ENCODE assay signal across 12 mouse cellular contexts in the genomic region with DNA sequence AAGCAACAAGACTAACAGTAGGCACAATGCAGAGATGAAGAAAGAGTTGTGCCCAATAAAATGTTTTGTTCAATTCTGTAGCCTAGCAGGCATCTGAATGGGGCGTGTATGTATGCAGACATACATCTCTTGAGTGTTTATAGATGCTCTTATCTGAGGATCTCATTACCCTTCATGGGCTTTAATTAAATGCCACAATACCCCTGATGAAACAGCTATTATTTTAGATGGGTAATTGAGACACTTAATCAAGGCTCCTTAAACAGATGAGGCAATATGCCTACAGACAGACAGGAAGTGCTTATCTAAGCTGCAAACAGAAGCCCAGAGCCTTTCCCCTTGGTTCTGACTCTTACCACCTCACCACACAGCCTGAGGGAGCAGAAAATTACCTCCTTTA.
"Had no signal": no experiment of that assay in that cellular context is flagged by ENCODE, and none has a peak within 500 bp of the region (broad histone marks: within the 10 kb centered on the region; RNA-seq: fewer than 3 reads in every experiment).

No protein-coding gene starts in this region.

- H3K4me3 ChIP-seq: limb, embryonic 15.5 days; liver, embryonic 12.5 days; lung, embryonic 15.5 days; midbrain, embryonic 13.5 days had no signal

- H3K27me3 ChIP-seq: limb, embryonic 15.5 days; liver, embryonic 12.5 days; lung, embryonic 15.5 days; midbrain, embryonic 13.5 days had no signal

- H3K4me1 ChIP-seq: liver, embryonic 12.5 days; midbrain, embryonic 13.5 days had no signal

- DNase-seq: kidney, adult 8-10 months; kidney, postnatal 36 days; layer of hippocampus, adult 9-11 months; layer of hippocampus, postnatal 36 days; thymus, adult 18-20 months; thymus, postnatal 14 days had no signal

- H3K36me3 ChIP-seq: limb, embryonic 15.5 days; liver, embryonic 12.5 days; lung, embryonic 15.5 days; midbrain, embryonic 13.5 days had no signal

- H3K27ac ChIP-seq: limb, embryonic 15.5 days; liver, embryonic 12.5 days; midbrain, embryonic 13.5 days; stomach, postnatal 0 days had no signal

- ATAC-seq: intestine, embryonic 16.5 days; liver, embryonic 12.5 days; midbrain, embryonic 13.5 days had no signal

- H3K4me2 ChIP-seq: limb, embryonic 15.5 days; liver, embryonic 12.5 days; lung, embryonic 15.5 days; midbrain, embryonic 13.5 days had no signal

- H3K9ac ChIP-seq: limb, embryonic 15.5 days; liver, embryonic 12.5 days; lung, embryonic 15.5 days; midbrain, embryonic 13.5 days had no signal

- H3K9me3 ChIP-seq: limb, embryonic 15.5 days; liver, embryonic 12.5 days; lung, embryonic 15.5 days; midbrain, embryonic 13.5 days had no signal
